Mouse (Mus musculus) hindbrain, postnatal 0 days (tissue): Measurements from ENCODE around the gene Sec24b. TPM values are rescaled to one million over a fixed set of nuclear protein-coding genes. Genes with fewer than 3 reads are reported as not detected.

Source experiments
- ATAC-seq: fragments of 200-750 bp; cut with Nextera tagmentation; 2 replicates; pipeline ENCODE4 v1.8.0; 2017; ENCODE audit warnings: mild to moderate bottlenecking, moderate TSS enrichment, moderate library complexity
- DNase-seq: peaks from one replicate; pipeline ENCODE4 v3.0.0-alpha.2; 2015; ENCODE audit warnings: low spot score
- H3K27ac ChIP-seq: fragments of 300-500 bp; sonication (generic); 2 replicates; pipeline ENCODE4 v1.5.1; 2014; ENCODE audit warnings: mild to moderate bottlenecking
- H3K27me3 ChIP-seq: fragments of 300-500 bp; sonication (generic); 2 replicates; pipeline ENCODE4 v1.6.1; 2014; ENCODE audit warnings: low read length, mixed read lengths; ENCODE audit not compliant: insufficient read depth
- H3K36me3 ChIP-seq: fragments of 300-500 bp; sonication (generic); 2 replicates; pipeline ENCODE4 v1.6.1; 2014; ENCODE audit warnings: low read length, mixed read lengths; ENCODE audit not compliant: insufficient read depth
- H3K4me1 ChIP-seq: fragments of 300-500 bp; sonication (generic); 2 replicates; pipeline ENCODE4 v1.6.1; 2014; ENCODE audit warnings: antibody characterized with exemption, low read length, mixed read lengths; ENCODE audit not compliant: insufficient read depth
- H3K4me2 ChIP-seq: fragments of 300-500 bp; sonication (generic); 2 replicates; pipeline ENCODE4 v1.6.1; 2014; ENCODE audit warnings: low read depth, mild to moderate bottlenecking, low read length, moderate library complexity, mixed read lengths
- H3K4me3 ChIP-seq: fragments of 300-500 bp; sonication (generic); 2 replicates; pipeline ENCODE4 v1.5.1; 2014; ENCODE audit warnings: low read length
- H3K9ac ChIP-seq: fragments of 300-500 bp; sonication (generic); replicated peaks from 2 replicates; pipeline ENCODE4 v1.6.1; 2014; ENCODE audit warnings: mild to moderate bottlenecking, low read length, moderate library complexity, mixed read lengths
- H3K9me3 ChIP-seq: fragments of 300-500 bp; sonication (generic); 2 replicates; pipeline ENCODE4 v1.6.1; 2016; ENCODE audit warnings: low read length, mixed read lengths
- CTCF ChIP-seq: IDR thresholded peaks from 2 replicates; pipeline ENCODE4 v1.5.1; 2016; ENCODE audit warnings: antibody characterized with exemption, control low read depth, low read depth
- WGBS: fragments of 180-500 bp; shearing (Covaris S2); extraction: QIAGEN DNeasy Blood & Tissue Kit; methylation state at CpG from one replicate; pipeline ENCODE4 v1.1.7; 2014; 5-methylcytosine and 5-hydroxymethylcytosine counted together
- polyA plus RNA-seq: library from polyadenylated mRNA; unstranded; fragments of >200 nt; fragmentation: Nextera tagmentation; extraction: Ambion mirVana; gene quantifications from 2 replicates; pipeline ENCODE4 v1.2.1, GENCODE M21; 2015
- total RNA-seq: library from RNA; depleted of rRNA; stranded (reverse); fragments of >200 nt; gene quantifications from 2 replicates; pipeline ENCODE4 v1.2.3, GENCODE M21; 2014

The Sec24b gene
- total and polyA plus RNA-seq, 2 experiments from 2014 or later = 34.0 to 39.7 TPM

GRCm38 (mm10) chr3:129969432-129970395, 91.6 kb downstream of the Sec24b start, which contains the start of gene Mcub:
Gene Mcub, minus strand, starts transcription at chr3:129970206.
- ATAC-seq = peak; percentile 59
- TF ChIP-seq CTCF = no peak
- Histone ChIP-seq H3K36me3 (no peaks in the 10 kb centered on the region), H3K9me3 (no peaks in the 10 kb centered on the region), H3K4me2 (peak within 1 kb of the TSS; percentile 100), H3K9ac (peak within 1 kb of the TSS; percentile 54), H3K4me1 (peaks cover 9% of the 10 kb centered on the region), H3K27me3 (no peaks in the 10 kb centered on the region), H3K27ac (no peak within 1 kb of the TSS), H3K4me3 (peak within 1 kb of the TSS; percentile 59)
- WGBS = under 1% methylated on average over 62 of the region's 63 CpGs
- peak; percentile 36 for DNase-seq

- H3K9ac ChIP-seq = no peak overlapping the region
- H3K4me3 ChIP-seq = peak overlapping the region; percentile 59
- no peaks in the 10 kb centered on the region for H3K36me3 ChIP-seq
- WGBS = 38% methylated on average over 10 of the region's 10 CpGs
- H3K27me3 ChIP-seq = no peaks in the 10 kb centered on the region
- peak overlapping the region; percentile 100 for H3K4me2 ChIP-seq
- H3K9me3 ChIP-seq = no peaks in the 10 kb centered on the region
- no peak for ATAC-seq
- peaks cover 9% of the 10 kb centered on the region for H3K4me1 ChIP-seq
- H3K27ac ChIP-seq = no peak overlapping the region
- no peak for TF ChIP-seq CTCF
- DNase-seq = no peak
These were observed 92.3 kb downstream of the Sec24b start for GRCm38 (mm10) chr3:129969031-129969430.

- WGBS = 57% methylated on average over 9 of the region's 9 CpGs
- Histone ChIP-seq H3K4me2 (no peak overlapping the region), H3K27ac (no peak overlapping the region), H3K9me3 (no peaks in the 10 kb centered on the region), H3K36me3 (no peaks in the 10 kb centered on the region), H3K27me3 (no peaks in the 10 kb centered on the region), H3K4me1 (peaks cover 9% of the 10 kb centered on the region), H3K9ac (no peak overlapping the region), H3K4me3 (no peak overlapping the region)
- no peak for TF ChIP-seq CTCF
- ATAC-seq = no peak
- no peak for DNase-seq
These were observed 93.5 kb downstream of the Sec24b start for GRCm38 (mm10) chr3:129967874-129968273.

- no peak overlapping the region for H3K27ac ChIP-seq
- no peaks in the 10 kb centered on the region for H3K9me3 ChIP-seq
- no peak overlapping the region for H3K4me3 ChIP-seq
- WGBS = 96% methylated on average over 8 of the region's 8 CpGs
- H3K36me3 ChIP-seq = no peaks in the 10 kb centered on the region
- no peak for DNase-seq
- ATAC-seq = no peak
- no peak for TF ChIP-seq CTCF
- no peaks in the 10 kb centered on the region for H3K4me1 ChIP-seq
- no peak overlapping the region for H3K4me2 ChIP-seq
- no peak overlapping the region for H3K9ac ChIP-seq
- no peaks in the 10 kb centered on the region for H3K27me3 ChIP-seq
These were observed 96.7 kb downstream of the Sec24b start for GRCm38 (mm10) chr3:129964681-129965080.

GRCm38 (mm10) chr3:129962533-129962932, 98.8 kb downstream of the Sec24b start:
- no peak for ATAC-seq
- H3K4me3 ChIP-seq = no peak overlapping the region
- H3K4me2 ChIP-seq = no peak overlapping the region
- WGBS = 68% methylated on average over 8 of the region's 8 CpGs
- H3K4me1 ChIP-seq = no peaks in the 10 kb centered on the region
- no peak for TF ChIP-seq CTCF
- no peak for DNase-seq
- no peaks in the 10 kb centered on the region for H3K27me3 ChIP-seq
- H3K27ac ChIP-seq = no peak overlapping the region
- no peaks in the 10 kb centered on the region for H3K9me3 ChIP-seq
- no peak overlapping the region for H3K9ac ChIP-seq
- H3K36me3 ChIP-seq = no peaks in the 10 kb centered on the region

- DNase-seq = no peak
- Histone ChIP-seq H3K9me3 (no peaks in the 10 kb centered on the region), H3K4me2 (no peak overlapping the region), H3K9ac (no peak overlapping the region), H3K27me3 (no peaks in the 10 kb centered on the region), H3K4me3 (no peak overlapping the region), H3K36me3 (no peaks in the 10 kb centered on the region), H3K4me1 (no peaks in the 10 kb centered on the region), H3K27ac (no peak overlapping the region)
- no peak for ATAC-seq
- 81% methylated on average over 4 of the region's 4 CpGs for WGBS
- no peak for TF ChIP-seq CTCF
These were observed 108.1 kb downstream of the Sec24b start for GRCm38 (mm10) chr3:129953296-129953695.
